Mouse (Mus musculus): ENCODE measurements around the gene Ptpn5. TPM values are rescaled to one million over a fixed set of nuclear protein-coding genes. Genes with fewer than 3 reads are reported as not detected.

Gene Ptpn5
- polyA plus RNA-seq, 1 experiment, result not detected

- no peak for TF ChIP-seq CTCF (IDR thresholded peaks at IDR 0.05; ENCODE audit: low read depth, low read length)
- TF ChIP-seq POLR2A (IDR thresholded peaks at IDR 0.05; ENCODE audit: insufficient read depth, low read length), result no peak
- no peak for TF ChIP-seq EP300 (IDR thresholded peaks at IDR 0.05; ENCODE audit: insufficient read depth, low read depth, low read length)
Observed at GRCm38 (mm10) chr7:47122026-47122425, 11.5 kb downstream of the Ptpn5 start.

GRCm38 (mm10) chr7:47116666-47117065 is 16.8 kb downstream of the Ptpn5 start:
- no peaks in the 10 kb centered on the region for H3K9me3 ChIP-seq (replicated peaks; ENCODE audit: control insufficient read depth, insufficient read depth, low read length, poor library complexity, severe bottlenecking)
- H3K36me3 ChIP-seq (ENCODE audit: control insufficient read depth, insufficient read depth, low read length, poor library complexity, severe bottlenecking), result no peaks in the 10 kb centered on the region
- no peak overlapping the region for H3K9ac ChIP-seq (ENCODE audit: low read depth, poor library complexity, severe bottlenecking)
- no peak overlapping the region for H3K4me3 ChIP-seq (ENCODE audit: low read depth, low read length)
- no peak for TF ChIP-seq CTCF (IDR thresholded peaks at IDR 0.05; ENCODE audit: low read depth, low read length)
- no peak for TF ChIP-seq POLR2A (IDR thresholded peaks at IDR 0.05; ENCODE audit: insufficient read depth, low read length)
- TF ChIP-seq EP300 (IDR thresholded peaks at IDR 0.05; ENCODE audit: insufficient read depth, low read depth, low read length), result no peak
- H3K27me3 ChIP-seq (ENCODE audit: control insufficient read depth, insufficient read depth, low read length, poor library complexity, severe bottlenecking), result no peaks in the 10 kb centered on the region
- H3K4me1 ChIP-seq (ENCODE audit: control insufficient read depth, insufficient read depth, low read length), result no peaks in the 10 kb centered on the region
- H3K27ac ChIP-seq (ENCODE audit: insufficient read depth, low read length), result no peak overlapping the region

More at GRCm38 (mm10) chr7:47122026-47122425, 11.5 kb downstream of the Ptpn5 start:
- Histone ChIP-seq H3K27me3 (ENCODE audit: control insufficient read depth, insufficient read depth, low read length, poor library complexity, severe bottlenecking) (no peaks in the 10 kb centered on the region; the same call in 1 of the 2 replicates), H3K27ac (ENCODE audit: insufficient read depth, low read length) (no peak overlapping the region), H3K9me3 (replicated peaks; ENCODE audit: control insufficient read depth, insufficient read depth, low read length, poor library complexity, severe bottlenecking) (no peaks in the 10 kb centered on the region), H3K36me3 (ENCODE audit: control insufficient read depth, insufficient read depth, low read length, poor library complexity, severe bottlenecking) (no peaks in the 10 kb centered on the region), H3K4me3 (ENCODE audit: low read depth, low read length) (no peak overlapping the region), H3K4me1 (ENCODE audit: control insufficient read depth, insufficient read depth, low read length) (no peaks in the 10 kb centered on the region), H3K9ac (ENCODE audit: low read depth, poor library complexity, severe bottlenecking) (no peak overlapping the region)

DNA sequence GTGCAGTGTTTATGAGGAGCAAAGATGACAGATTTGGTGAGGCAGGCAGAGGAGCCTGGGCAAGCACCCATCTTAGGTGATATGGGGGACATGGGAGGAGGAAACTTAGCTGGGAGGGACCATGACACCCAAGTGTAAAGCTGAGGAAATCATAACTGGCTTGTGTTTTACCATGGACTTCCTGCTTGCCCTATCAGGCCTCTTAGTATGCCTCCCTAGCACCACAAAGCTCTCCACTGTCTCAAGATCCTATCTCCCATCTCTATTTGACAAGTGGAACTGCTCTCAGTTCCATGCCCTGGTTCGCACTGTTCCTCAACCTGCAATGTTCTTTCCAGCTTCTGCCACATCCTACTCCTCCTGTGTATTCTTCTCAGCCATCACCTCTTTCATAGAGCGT is 18.0 kb downstream of the Ptpn5 start:
- H3K4me3 ChIP-seq (ENCODE audit: low read depth, low read length), result no peak overlapping the region
- H3K9me3 ChIP-seq (replicated peaks; ENCODE audit: control insufficient read depth, insufficient read depth, low read length, poor library complexity, severe bottlenecking), result no peaks in the 10 kb centered on the region
- no peaks in the 10 kb centered on the region for H3K27me3 ChIP-seq (ENCODE audit: control insufficient read depth, insufficient read depth, low read length, poor library complexity, severe bottlenecking)
- no peaks in the 10 kb centered on the region for H3K36me3 ChIP-seq (ENCODE audit: control insufficient read depth, insufficient read depth, low read length, poor library complexity, severe bottlenecking)
- no peak overlapping the region for H3K9ac ChIP-seq (ENCODE audit: low read depth, poor library complexity, severe bottlenecking)
- H3K27ac ChIP-seq (ENCODE audit: insufficient read depth, low read length), result no peak overlapping the region
- TF ChIP-seq EP300 (IDR thresholded peaks at IDR 0.05; ENCODE audit: insufficient read depth, low read depth, low read length) (no peak), POLR2A (IDR thresholded peaks at IDR 0.05; ENCODE audit: insufficient read depth, low read length) (no peak), CTCF (IDR thresholded peaks at IDR 0.05; ENCODE audit: low read depth, low read length) (no peak)
- no peaks in the 10 kb centered on the region for H3K4me1 ChIP-seq (ENCODE audit: control insufficient read depth, insufficient read depth, low read length)

DNA sequence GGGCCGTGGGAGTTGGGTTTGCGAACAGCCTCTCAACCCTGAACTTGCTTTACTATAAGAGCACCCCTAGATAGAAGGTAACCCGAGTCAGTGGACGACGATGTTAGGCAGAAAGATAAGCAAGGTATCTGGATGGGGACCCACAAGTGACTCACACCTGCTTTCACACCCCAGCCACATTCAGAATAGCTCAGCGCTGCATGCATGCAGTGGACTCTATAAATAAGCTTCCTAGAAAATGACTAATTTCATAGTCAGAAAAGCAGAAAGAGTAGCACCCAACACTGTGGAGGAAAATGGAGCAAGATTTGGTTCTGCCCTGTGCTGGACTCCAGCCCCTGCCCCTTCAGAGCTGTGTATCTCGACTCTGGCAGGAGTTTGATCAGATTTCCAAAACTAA is 20.1 kb downstream of the Ptpn5 start:
- TF ChIP-seq POLR2A (IDR thresholded peaks at IDR 0.05; ENCODE audit: insufficient read depth, low read length) (no peak), EP300 (IDR thresholded peaks at IDR 0.05; ENCODE audit: insufficient read depth, low read depth, low read length) (no peak), CTCF (IDR thresholded peaks at IDR 0.05; ENCODE audit: low read depth, low read length) (no peak)
- Histone ChIP-seq H3K9me3 (replicated peaks; ENCODE audit: control insufficient read depth, insufficient read depth, low read length, poor library complexity, severe bottlenecking) (no peaks in the 10 kb centered on the region), H3K27me3 (ENCODE audit: control insufficient read depth, insufficient read depth, low read length, poor library complexity, severe bottlenecking) (no peaks in the 10 kb centered on the region), H3K4me3 (ENCODE audit: low read depth, low read length) (no peak overlapping the region), H3K36me3 (ENCODE audit: control insufficient read depth, insufficient read depth, low read length, poor library complexity, severe bottlenecking) (no peaks in the 10 kb centered on the region), H3K27ac (ENCODE audit: insufficient read depth, low read length) (no peak overlapping the region), H3K9ac (ENCODE audit: low read depth, poor library complexity, severe bottlenecking) (no peak overlapping the region), H3K4me1 (ENCODE audit: control insufficient read depth, insufficient read depth, low read length) (no peaks in the 10 kb centered on the region)

DNA sequence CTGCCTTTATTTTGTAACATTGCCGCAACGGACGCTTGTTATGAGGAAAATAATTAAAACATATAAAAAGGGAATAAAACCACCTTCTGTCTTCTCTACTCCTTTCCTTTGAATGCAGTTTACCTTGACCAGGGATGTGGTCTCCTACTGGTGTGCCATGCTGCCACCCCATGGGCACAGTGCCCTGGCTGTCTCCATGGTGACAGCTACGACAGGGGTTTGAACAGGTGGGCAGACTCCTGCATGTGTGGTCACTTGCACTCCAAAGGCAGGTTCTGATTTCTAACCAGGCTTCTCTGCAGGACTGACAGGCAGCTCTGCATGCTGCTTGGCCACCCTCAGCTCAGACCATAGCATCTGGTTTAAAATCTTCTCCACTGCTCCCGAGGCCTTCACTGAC is 21.4 kb downstream of the Ptpn5 start:
- H3K27me3 ChIP-seq (ENCODE audit: control insufficient read depth, insufficient read depth, low read length, poor library complexity, severe bottlenecking), result no peaks in the 10 kb centered on the region
- TF ChIP-seq POLR2A (IDR thresholded peaks at IDR 0.05; ENCODE audit: insufficient read depth, low read length), result no peak
- no peak for TF ChIP-seq EP300 (IDR thresholded peaks at IDR 0.05; ENCODE audit: insufficient read depth, low read depth, low read length)
- TF ChIP-seq CTCF (IDR thresholded peaks at IDR 0.05; ENCODE audit: low read depth, low read length), result no peak
- no peak overlapping the region for H3K4me3 ChIP-seq (ENCODE audit: low read depth, low read length)
- no peaks in the 10 kb centered on the region for H3K36me3 ChIP-seq (ENCODE audit: control insufficient read depth, insufficient read depth, low read length, poor library complexity, severe bottlenecking)
- no peak overlapping the region for H3K27ac ChIP-seq (ENCODE audit: insufficient read depth, low read length)
- H3K4me1 ChIP-seq (ENCODE audit: control insufficient read depth, insufficient read depth, low read length), result no peaks in the 10 kb centered on the region
- no peak overlapping the region for H3K9ac ChIP-seq (ENCODE audit: low read depth, poor library complexity, severe bottlenecking)
- H3K9me3 ChIP-seq (replicated peaks; ENCODE audit: control insufficient read depth, insufficient read depth, low read length, poor library complexity, severe bottlenecking), result no peaks in the 10 kb centered on the region

- Histone ChIP-seq H3K9ac (ENCODE audit: low read depth, poor library complexity, severe bottlenecking) (no peak overlapping the region), H3K9me3 (replicated peaks; ENCODE audit: control insufficient read depth, insufficient read depth, low read length, poor library complexity, severe bottlenecking) (no peaks in the 10 kb centered on the region), H3K36me3 (ENCODE audit: control insufficient read depth, insufficient read depth, low read length, poor library complexity, severe bottlenecking) (no peaks in the 10 kb centered on the region), H3K27me3 (ENCODE audit: control insufficient read depth, insufficient read depth, low read length, poor library complexity, severe bottlenecking) (no peaks in the 10 kb centered on the region), H3K4me3 (ENCODE audit: low read depth, low read length) (no peak overlapping the region), H3K27ac (ENCODE audit: insufficient read depth, low read length) (no peak overlapping the region), H3K4me1 (ENCODE audit: control insufficient read depth, insufficient read depth, low read length) (no peaks in the 10 kb centered on the region)
- TF ChIP-seq CTCF (IDR thresholded peaks at IDR 0.05; ENCODE audit: low read depth, low read length) (no peak), EP300 (IDR thresholded peaks at IDR 0.05; ENCODE audit: insufficient read depth, low read depth, low read length) (no peak), POLR2A (IDR thresholded peaks at IDR 0.05; ENCODE audit: insufficient read depth, low read length) (no peak)
Observed at GRCm38 (mm10) chr7:47111121-47111520, 22.4 kb downstream of the Ptpn5 start.

All from ES-Bruce4 (cell line).